Mouse (Mus musculus): ENCODE results near the gene Olfr1491.

DNA sequence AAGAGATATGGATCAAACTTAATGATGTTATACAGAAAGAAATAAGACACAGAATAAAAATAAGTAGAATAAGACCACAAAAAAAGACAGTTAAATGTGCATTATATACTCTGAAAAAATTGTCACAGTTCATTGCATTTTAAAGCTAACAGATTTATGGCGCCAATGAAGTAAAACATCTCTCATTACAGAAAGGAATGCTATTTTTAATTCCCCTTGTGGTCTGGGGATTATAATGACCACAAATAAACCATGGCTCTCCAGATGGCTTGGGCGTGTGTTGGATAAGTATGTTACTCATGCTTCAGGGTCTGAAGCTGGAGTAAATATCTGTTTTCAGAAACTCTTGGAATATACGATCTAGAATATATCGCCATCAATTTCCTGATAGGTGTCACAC, 42.4 kb downstream of the Olfr1491 start, which contains the start of gene Olfr1494:
- TF ChIP-seq GATA1 (IDR thresholded peaks at IDR 0.05; ENCODE audit: borderline replicate concordance, low read length): no peak
- TF ChIP-seq FLI1 (IDR thresholded peaks at IDR 0.05; ENCODE audit: low read length): no peak
